Mouse (Mus musculus) cerebellum, postnatal 10 days (tissue): ENCODE results near the gene Mink1.
"Not testable (repeated sequence)": the region's sequence is repeated elsewhere in the genome, so short reads cannot be mapped to it uniquely, and the experiment has no call there.

Source experiments
- DNase-seq, 2 experiments: peaks; one replicate each; pipeline ENCODE4 v3.0.0; 2021; ENCODE audit warnings: mixed read lengths in 2 of 2

Mink1 gene

DNA sequence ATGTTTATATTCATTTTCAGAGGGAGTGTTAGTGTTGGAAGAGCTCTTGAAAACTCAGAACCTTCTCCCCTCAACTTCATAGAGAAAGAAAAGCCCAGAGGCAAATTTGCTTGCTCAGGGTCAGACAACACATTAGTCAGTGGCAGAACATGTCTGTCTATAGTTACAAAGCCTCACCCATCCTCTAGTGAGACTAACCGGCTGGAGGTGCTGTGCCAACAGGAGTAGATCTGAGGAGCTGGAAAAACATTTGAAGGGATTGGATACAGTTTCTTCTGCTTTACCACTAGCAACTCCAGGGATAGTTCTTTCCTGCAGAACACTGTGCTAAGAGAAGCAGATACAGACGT lies 769 bp upstream of the Mink1 start:
- no peak for DNase-seq

DNA sequence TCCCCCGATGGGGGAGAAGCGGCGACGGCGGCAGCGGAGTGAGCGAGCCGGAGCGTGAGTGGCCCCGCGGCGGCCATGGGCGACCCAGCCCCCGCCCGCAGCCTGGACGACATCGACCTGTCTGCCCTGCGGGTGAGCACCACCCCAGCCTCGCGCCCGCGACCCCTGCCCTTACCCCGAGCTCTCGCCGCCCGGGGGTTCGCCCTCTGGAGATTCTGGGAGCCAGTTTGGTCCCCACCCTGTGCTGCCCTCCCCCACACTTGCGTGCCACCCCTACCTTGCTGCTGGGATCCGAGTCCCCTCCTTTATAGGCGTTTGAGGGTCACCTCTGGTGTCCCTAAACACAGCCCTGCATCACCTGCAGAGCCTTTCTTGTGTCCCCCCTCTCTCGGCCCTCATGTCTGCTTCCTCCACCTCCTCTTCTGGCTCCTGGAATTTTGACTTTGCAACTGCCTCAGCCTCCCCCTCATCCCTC lies 351 bp downstream of the Mink1 start:
- no peak for DNase-seq

DNA sequence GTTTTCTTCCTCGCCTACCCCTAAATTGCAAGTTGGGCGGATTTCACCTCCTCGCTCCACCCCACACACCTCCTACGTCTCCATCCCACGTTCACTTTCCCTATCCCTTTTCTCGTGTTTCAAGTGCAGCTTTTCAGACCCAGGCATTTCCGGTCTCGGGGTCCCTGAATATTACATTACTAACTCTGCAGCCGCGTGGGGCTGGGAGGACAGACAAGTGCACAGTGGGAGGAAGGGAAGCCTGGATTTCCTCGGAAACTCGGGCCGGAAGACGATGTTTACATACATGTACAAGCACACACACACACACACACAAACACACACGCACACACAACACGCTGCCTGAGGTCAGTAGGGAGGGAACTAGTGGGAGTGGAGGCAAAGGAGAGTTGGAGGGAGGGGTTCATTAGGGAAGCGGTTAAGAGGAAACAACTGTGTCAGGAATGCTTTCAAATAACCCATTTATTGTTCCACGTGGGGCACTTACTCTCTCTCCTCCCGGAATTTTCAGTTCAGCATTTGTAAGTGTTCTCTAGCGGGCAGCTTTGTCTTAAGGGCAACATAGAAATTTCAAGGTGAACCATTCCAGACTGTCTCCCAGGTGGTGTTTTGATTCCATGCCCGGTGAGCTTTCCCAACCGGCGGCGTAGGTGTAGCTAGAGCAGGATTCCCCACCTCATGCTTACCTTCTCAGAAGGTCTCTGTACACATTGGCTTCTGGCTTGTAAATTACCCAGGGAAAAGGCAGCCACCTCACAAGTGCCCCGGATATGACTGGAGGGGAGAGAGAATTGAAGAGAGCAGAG lies 992 bp downstream of the Mink1 start:
- peak; percentile 39 to 54 for DNase-seq

DNA sequence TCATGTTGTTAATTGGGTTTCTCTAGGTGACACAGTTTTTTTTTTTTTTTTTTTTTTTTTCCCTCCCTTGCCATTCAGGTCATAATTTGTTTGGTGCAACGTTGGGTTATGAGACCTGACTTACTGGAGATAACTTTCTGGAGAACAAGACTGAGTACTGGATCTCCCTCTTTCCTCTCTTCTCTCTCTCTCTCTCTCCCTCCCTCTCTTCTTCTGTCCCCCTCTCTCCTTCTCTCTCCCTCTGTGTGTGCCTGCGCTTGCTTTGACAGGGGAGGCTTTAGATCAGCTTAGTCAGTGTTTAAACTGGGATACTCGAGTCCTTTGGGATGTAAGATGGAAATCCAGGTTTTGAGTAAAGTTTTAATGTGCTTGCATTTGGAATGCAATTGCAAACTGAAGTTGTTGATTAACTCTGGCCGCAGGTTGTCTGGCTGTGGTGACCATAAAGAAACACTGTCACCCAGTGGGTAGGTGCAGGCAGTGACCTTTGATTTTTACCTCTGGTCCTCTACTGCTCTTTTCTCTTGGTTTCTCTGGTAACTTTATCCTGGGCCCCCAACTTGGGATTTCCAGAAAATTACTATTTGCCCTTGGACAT lies 1.7 kb downstream of the Mink1 start:
- DNase-seq = no peak

DNA sequence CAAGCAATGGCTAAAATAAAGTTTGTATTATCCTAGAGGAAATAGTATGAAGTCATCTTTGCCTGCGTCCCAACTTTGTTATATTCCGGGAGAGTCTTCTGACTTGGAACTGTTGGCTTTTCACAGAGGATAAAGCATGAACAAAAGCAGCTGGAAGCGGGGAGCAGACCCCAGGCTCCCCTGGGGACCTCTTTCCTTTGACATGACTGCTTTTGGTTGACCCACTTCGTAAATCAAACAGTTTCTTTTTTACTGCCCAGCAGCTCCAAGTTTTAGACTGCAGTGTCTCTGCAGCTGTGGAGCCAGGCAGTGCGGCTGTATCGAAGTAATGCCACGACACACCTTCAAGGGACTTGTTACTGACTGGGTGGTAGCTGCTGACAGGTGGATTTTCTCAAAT lies 3.9 kb downstream of the Mink1 start:
- DNase-seq = no peak

DNA sequence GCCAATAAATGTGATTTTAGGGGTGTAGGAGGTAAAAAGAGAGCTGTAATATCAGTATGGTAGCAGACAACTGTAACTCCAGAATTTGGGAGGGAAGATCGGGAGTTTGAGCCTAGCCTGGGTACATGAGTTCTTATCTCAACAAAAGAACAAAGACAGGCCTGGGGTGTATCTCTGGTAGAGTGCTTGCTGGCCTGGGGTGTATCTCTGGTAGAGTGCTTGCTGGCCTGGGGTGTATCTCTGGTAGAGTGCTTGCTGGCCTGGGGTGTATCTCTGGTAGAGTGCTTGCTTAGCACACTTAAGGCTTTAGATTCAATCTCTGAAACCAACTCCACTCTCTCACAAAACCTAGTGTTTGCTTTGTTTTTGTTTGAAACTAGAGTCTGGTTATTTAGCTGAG lies 7.9 kb downstream of the Mink1 start:
- not testable (repeated sequence) for DNase-seq

DNA sequence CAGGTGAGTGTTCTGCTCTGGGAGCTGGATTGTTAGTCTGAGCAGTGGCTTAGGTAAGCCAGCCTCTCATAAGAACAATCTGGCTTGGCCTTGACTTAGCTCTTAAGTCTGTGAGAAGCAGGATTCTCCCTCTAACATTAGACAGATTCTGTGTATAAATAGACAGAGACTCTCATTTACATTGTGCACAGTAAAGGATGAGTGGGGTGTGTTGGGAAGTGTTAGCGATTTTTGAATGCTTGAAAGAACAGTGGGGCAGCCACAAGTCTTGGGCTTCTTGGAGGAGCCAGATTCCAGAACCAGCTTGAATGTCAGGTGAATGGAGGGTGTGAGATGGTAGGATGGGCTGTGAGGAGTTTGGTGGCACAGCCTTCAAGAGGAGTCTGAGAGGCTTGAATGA lies 9.0 kb downstream of the Mink1 start:
- DNase-seq = no peak

DNA sequence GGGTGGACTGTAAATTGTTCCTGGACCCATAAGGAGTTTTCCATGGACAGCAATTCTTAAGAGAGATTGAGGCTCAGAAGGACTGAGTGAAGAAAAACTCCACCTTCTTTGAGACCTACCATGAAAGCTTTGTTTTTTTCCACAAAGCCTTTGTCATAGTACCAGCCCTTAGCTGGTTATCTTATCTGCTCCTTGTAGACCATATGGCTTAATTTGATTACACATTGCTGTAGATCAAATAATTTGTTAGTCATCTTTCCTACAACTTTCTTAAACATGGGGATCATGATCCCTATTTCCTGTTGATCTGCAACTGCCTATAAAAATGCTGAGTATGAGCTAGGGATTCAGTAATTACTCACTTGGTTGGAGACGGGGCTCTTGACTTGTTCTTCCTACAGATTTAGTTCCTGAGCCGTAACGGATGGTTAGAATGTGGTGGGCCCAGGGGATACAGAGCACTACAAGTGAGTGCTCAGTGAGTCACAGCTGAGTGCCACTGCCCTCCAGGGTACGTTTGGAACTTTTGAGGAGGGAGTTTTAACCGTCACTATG lies 9.7 kb downstream of the Mink1 start:
- DNase-seq = no peak

DNA sequence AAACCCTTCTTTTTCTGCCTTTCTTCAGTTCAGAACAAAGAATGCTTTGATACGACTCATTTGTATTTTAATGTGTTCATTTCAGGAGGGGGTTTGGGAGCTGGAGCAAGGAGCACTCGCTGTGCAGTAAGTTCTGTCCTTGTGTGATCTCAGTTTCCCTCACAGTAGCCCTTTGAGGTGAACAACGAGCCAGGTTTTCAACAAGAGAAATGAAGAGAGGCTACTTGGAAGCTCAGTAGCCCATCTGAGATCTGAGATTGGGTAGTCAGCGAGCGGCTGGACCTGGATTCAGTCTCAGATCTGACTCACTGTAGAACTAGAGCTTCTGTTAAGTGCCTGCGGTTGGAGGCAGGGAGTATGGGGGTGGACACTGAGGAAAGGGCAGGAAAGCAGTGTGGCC lies 11.2 kb downstream of the Mink1 start:
- DNase-seq = no peak

DNA sequence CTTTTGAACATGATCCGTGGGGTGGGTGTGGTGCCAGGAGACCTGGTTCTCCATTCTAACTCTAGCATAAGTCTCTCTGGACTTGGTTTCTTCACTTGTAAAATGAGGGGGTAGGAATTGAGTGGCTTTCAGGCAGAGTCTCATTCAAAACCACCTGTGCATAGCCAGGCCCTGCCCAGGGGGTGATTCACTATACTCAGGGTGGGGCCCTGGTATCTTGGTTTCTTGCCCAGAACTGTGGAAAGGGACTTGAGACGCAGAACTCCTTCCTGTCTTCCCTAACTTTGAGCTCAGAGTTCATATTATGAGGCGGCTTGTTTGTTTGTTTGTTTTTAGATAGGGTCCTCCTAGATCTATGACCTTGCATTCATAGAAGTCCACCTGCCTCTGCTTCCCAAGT lies 14.5 kb downstream of the Mink1 start:
- no peak for DNase-seq

DNA sequence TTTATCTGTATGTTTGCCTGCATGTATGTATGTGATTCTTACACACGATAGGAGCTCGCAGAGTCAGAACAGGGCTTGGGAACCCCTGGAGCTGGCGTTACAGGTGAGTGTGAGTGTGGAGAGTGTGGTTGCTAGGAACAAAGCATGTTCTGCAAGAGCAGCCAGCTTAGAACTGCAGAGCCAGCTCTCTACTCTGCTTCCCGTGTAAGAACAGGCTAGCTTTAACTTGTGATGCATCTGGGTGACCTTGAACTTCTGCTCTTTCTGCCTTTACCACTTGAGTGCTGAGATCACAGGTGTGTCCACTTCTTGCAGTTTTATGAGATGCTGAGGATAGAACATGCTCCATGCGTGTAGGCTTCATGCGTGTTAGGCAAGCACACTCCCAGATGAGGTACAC lies 16.3 kb downstream of the Mink1 start:
- no peak for DNase-seq

DNA sequence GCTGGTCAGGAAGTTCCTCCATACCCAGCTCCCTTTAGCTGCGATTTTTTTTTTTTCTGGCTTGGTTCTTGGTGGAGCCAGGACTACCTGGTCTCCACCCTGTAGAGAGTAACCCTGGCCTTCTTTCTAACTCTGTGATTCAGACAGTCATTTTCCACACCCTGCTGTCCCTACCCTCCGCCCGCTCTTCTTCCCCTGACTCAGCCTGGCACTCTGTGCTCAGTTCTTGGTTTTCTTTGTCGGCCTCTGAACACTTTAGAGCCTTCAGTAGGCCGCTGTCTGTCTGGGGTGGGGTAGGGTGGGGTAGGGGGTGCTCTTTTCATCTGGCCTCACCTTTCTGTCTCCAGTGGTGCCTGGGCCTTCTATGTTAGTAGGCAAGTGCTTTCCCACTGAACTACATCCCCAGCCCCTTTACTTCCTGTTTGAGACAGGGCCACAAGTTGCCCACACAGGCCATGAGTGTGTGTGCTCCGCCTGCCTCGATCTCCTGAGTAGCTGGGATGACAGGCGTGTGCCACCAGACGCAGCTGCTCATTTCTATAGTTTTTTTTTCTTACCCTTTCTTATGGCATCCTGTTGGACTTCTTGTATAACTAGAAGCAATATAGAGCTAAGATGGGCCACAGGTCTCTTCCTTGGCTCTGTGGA lies 17.2 kb downstream of the Mink1 start:
- DNase-seq = no peak

DNA sequence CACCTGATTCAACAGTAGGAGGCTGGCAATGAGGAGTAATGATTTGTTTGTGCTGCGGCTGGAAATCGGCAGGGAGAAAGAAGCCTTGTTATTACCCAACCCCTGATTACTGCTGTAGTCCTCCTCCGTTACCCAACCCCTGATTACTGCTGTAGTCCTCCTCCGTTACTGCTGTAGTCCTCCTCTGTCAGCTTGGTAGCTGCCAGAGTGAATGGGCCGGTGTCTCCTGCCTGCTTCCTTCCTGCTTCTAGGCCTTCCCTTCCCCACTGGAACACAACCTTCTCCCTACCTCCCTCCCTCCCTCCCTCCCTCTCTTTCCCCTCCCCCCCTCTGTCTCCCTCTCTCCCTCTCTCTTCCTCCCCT lies 17.7 kb downstream of the Mink1 start:
- no peak for DNase-seq

DNA sequence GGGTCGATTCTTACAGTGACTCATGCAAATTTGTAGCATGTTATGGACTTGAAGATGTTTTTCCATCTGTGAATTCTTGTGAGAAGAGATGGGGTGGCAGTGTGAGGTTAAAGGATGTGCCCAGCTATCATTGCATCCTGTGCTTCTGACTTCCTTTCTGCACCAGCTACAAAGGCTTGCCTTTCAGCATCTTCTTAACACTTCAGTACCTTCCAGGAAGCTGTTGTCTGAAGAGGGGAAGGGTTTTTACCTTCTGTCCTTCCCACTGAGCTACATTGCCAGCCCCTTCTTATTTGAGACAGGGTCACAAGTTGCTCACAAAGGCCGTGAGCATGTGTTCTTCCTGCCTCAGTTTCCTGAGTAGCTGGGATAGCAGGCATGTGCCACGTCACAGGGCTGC lies 18.2 kb downstream of the Mink1 start:
- DNase-seq = no peak

DNA sequence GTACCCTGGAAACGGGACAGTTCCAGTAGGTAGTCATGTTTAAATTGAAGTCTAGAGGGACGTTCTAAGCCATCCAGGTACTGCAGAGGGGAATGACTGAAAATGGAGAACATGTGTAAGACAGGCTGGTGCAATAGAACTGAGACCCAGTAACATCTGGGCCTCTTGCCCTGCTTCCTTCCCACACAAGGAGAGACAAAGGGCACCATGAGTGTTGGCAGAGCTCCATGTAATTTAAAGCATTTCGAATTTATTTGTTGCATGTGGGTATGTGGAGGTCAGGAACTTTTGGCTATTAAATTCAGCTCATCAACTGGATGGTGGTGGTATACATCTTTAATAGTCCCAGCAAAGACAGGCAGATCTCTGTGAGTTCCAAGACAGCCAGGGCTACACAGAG lies 19.5 kb downstream of the Mink1 start:
- no peak for DNase-seq

DNA sequence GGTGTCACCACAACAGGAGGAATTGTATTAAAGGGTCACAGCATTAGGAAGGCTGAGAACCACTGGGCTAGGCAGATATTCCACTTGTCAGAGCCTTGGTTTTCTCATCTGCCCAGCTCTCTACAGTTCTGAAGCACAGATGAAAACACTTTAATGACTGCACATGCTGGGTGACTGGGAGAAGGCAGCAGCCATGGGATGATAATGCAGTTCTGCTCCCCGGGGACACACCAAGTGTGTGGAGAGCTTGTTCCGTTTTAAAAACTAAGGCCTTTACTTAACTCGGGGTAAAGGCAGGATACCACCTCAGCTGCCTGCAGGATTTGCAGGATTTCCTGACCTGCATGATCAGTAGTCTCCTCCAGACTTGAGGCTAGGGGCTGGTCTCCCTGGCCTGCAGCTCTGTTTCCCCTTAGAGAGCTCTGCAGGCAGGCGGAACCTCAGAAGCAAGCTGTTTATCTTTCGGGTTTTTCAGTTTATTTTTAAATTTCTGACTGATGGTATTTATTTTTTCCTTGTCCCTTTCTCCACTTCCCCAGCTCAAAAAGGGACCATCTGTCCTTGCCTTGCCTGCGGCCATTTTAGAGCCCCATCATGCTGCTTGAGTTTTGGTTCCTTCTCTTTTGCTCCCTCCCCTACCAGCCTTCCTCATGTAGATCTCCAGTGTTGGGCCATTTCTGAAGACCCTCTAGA lies 20.5 kb downstream of the Mink1 start:
- no peak for DNase-seq

DNA sequence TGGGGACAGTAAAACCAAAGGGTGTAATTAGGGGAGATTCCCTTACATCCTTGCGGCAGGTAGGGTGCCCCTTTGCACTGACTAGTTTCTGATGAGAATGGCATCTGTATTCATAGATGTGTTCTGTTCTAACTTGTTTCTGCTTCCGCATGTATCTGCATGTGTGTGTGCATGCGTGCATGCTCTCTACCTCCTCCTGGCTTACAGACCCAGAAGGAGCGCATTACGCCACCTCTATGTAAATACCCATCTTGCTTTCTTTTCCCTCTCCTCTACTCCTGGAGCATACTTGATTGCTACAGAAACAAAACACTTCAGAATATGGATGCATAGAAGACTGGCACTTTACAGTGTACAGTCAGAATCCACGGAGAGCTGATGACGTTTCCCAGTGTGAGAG lies 21.1 kb downstream of the Mink1 start:
- DNase-seq = no peak

DNA sequence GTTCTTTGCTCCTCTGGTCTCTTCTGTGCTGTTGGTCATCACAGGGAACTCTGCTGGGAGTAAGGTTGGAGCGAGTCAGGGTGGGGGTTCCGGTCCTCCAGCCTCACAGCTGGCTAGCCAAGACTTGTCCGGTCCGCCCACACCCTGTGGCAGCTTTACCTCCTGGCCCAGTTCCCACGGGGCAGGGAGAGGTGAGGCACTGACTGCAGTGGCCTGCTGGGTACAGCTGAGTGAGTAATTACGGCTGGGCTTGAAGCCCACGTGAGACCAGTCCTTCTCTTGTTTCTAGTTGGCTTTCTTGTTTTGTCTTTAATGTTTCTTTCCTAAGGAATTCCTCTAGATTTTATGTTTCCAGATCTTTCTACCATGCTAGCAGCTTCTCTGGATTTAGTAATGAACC lies 22.8 kb downstream of the Mink1 start:
- DNase-seq = peak; percentile 38 to 55

DNA sequence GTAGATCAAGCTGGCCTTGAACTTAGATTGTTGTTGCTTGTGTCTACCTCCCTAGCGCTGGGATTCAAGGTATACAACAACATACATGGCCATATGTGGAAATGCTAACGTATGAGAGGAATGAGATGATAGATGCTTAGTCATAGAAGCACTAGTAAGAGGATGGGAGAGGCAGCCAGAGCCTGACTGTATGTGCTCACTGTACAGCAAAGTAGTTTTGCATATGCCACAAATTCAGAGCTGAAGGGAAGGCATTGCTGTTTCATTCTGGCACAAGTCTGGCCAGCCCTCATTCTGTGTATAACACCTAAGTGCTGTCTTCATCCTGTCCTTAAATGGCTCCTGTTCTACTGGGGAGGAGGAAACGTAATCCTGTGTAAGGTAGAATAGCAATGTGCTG lies 23.6 kb downstream of the Mink1 start:
- no peak for DNase-seq

DNA sequence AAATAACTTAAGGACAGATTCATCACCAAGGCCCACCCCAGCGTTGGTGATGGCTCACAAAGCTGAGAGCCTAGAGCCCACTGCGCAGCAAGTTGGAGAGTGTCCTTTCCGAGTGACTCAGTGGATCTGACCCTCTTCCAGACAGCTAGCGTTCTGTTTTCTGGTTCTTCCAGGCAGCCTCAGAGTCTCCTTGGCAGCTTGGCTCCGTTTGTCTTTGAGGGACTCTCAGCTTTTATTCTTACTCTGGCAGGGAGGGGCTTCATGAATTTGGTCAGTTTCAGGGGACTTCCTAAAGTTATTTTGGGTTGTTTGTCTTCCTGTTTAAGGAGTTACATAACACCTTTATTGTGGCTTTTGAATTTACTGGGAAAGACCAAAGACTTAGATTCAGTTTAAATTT lies 24.3 kb downstream of the Mink1 start:
- DNase-seq = no peak

DNA sequence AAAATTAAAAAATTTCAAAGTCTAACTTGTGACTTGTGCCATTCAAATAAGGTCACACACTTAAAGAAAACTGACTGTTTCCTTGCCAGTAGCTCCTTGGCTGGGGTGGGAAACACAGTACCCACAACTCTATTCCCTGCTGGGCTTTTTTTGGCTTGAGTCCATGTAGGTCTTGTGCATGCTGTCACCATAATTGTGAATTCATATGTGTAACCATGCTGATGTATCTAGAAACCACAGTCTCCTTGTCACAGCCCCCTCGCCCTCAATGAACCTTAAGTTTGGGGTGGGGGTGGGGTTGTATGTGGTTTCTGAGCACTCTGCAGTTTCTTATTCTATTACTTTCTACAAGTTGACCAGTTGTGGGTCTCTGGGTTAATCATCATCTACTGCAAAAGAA lies 29.1 kb downstream of the Mink1 start:
- peak; percentile 78 to 84 for DNase-seq

DNA sequence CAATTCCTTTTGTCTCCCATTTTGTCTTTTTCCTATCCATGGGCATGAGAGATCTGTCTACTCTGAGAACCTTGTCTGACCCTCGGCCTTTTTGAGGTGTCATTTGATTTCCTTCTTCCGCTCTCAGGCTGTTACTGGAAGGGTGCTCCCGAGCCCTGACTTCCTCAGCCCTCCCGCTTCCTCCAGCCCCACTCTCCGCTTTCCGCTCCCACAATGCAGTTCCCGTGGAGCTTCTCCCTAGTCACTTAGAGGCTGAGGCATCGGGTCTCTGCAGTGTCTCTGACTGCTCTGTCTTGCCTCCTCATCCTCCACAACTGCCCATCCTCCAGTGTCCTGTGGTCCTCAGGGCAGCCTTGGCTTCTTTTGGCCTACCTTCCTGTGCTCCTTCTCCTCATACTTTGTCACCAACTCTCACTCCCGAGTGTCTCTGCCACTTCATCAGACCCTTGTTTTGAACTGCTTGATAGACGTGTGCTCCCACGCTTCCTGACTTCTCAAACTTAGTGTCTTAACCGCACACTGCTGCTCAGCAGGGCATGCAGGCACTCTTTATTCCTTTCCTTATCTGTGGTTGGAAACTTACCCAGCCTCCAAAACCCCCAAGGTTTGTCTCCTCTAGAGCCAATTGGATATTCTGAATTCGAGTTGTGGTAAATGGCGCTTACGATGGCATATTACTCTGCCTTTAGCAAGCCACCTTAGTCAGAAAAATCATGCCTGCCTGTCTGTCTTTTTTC lies 31.7 kb downstream of the Mink1 start:
- no peak for DNase-seq

DNA sequence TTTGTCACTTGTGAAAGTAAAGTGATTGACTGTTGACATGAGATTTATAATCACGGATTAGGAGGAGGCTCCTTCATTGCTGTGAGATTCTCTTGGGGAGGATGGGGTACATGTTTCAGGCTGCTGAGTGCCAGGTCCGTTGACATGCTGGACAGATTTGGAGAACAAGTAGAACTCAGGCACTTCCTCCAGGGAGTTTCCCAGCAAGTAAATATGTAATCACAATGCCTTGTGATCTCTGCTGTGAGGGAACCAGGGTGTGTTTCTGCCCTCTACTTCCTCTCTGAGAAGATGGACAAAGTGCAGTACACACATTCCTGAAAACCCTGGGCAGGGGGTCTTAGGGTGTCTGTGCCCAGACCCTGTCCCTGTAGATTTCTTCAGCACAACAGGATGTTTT lies 33.0 kb downstream of the Mink1 start:
- DNase-seq = no peak
